Mouse (Mus musculus) adrenal gland, postnatal 10 days (tissue): ENCODE measurements around the gene Ank3. TPM values are rescaled to one million over a fixed set of nuclear protein-coding genes. Genes with fewer than 3 reads are reported as not detected.

Experiments used
- DNase-seq: peaks from one replicate; pipeline ENCODE4 v3.0.0; 2021; ENCODE audit warnings: mixed read lengths
- total RNA-seq, 2 experiments: library from RNA; stranded (reverse); gene quantifications; 2 replicates each; pipeline ENCODE4 v1.2.3; 2021

The Ank3 gene
- total RNA-seq, 2 experiments from 2014 or later = 18.5 to 31.6 TPM

DNA sequence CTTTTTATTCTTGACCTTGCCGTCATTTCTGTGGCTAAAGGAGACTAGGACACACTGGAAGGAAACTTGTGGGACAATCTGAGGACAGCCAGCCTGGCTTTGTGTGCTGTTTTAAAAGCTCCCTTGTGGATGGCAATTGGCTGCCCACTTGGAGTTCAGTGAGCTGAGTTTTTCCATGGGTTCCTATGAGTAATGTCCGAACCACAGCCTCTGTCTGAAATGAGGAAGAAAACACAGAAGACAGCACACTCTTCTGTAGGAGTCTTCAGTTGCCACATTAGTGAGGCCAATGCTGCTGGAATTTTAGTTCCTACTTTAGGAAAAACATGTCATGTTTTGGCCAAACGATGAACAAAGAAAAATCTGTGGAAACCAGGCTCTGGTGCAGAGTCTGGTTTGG is 380.7 kb downstream of the Ank3 start:
- no peak for DNase-seq

DNA sequence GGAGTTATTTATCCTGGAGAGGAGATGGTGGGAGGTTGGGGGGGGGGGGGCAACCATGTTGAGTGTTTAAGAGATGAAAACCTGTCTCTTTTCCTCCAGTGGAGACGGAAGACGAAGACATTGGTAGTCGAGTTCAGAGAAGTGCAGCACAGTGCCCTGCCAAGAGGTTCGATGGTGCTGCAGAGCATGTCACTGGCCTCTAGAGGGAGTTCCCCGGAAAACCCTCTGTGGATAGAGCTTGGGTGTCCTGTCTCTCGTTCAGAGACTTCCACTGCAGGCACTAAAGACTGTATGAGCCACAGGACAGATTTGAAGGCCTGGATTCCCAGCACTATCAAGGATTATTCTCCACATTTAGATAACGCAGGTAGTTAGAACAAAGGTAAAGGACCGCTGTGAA is 382.9 kb downstream of the Ank3 start:
- peak; percentile 73 for DNase-seq

DNA sequence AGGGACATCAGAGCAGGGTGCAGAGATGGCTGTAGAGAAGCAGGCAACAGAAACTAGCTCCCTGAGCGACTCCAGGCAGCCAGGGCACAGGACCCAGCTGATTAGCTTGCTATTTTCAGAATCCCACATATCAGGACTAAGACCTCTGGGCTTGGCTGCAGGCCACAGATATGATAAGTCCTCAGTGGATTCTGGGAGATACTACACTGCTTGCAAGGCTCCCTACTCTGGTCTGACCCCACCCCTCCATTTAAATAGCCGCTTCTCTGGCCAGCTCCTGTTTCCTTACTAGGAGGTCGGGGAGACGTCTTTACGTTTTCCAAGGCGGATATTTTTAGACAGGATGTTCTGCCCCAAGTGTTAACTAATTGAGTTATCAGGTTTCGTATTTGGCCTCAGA is 386.7 kb downstream of the Ank3 start:
- DNase-seq = no peak

DNA sequence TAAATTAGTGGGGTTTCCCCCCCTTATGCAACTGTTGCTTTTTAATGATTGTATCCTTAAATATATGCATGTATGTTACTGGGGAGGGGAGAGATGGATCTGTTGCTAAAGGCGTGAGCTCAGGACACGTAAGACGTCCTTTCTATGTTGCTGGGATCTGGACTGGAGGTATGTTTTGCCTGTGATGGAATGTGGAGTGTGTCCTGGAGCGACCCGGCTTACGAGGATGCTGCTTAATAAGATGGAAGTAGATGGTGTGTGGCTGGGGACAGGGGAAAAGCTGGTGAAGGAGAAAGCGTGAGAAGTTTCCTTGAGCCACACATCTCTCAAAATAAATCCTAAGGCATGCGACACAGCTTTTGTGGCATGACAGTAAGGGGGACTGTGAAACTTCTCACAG is 387.1 kb downstream of the Ank3 start:
- no peak for DNase-seq

DNA sequence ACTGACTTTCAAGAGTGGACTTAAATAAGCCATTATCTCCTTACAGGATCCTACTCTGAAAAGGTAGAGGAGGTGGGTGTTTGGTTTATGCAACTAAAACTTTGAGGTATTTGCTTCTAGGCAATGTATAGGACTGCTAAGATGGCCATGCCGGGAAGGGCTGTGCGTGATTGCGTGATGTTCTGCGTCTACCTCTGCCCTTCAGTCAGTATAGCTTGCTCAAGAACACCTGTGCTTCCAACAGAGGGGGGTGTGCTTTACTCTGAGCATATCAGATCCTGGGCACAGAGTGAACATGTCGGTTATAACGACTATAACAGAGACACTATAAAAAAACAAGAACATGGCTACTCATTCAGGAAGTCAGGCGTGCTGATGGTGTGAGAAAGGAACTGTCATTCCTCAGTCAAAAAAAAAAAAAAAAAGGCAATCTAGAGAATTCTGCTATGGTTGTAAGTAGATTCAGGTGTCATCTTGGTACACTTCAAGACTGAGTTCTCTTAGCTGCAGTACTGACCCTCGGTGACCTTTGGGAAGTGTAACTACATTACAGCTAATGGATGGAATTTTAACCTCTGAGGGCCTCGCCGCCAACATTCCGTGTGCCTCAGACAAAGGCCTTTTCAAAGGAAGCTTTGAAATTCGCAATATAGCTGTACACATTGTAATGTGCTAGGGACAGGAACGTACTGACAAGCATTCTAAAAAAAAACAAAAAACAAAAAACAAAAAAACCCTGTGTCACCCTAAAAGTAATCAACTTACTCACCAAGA is 387.8 kb downstream of the Ank3 start:
- no peak for DNase-seq

DNA sequence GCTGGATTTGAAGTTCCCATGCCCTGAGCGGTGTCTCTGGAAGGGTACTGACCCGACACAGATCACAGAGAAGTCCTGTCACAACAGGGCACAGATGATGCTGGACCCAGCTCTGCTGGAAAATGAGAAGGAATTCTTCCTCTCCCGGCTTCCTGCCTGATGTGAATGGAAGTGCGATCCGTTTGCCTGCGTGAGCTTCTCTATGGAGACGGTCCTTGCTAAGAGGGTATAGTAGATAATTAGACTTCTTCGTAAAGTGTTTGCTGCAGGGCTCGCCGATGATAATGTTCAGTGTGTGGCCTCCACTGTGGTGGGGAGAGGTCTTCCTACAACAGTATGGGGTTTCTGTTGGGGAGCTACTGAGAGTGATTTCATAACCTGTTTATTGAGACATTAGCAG is 388.8 kb downstream of the Ank3 start:
- no peak for DNase-seq

DNA sequence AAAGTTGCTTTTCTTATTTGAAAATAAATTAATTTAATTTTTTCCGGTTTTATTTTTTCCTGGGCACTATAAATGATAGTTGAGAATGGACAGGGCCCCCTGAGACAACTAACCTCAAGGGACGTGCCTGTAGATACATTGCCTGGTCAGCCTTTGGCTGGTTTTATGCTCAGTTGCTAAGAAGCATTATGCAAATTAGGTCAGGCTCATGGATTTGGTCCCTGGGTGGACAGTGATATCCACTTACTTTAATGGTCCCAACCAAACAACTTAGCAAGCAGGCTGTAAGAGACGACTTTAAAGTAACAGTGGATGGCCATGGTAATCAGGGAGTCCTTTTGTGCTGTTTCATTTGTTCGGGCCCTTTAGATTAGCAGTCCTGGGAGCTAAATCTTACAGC is 392.0 kb downstream of the Ank3 start:
- no peak for DNase-seq

DNA sequence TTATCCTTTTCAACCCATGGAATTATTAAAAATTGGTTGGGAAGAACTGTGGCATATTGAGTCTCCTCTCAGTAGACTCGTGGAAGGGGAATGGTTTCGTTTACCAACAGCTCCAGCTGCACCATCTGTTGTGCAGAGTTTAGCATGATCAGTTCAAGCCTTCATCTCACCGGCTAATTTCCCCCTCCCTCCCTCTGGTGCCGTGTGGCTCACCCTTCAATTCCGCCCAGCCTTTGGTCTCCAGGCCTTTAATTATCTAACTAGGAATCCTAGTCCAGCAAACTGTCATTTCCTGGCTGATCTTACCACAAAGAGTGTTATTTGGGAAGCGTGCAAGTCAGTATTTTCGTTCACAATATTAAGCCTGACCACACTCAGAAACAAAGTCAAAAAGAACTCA is 393.4 kb downstream of the Ank3 start:
- no peak for DNase-seq

DNA sequence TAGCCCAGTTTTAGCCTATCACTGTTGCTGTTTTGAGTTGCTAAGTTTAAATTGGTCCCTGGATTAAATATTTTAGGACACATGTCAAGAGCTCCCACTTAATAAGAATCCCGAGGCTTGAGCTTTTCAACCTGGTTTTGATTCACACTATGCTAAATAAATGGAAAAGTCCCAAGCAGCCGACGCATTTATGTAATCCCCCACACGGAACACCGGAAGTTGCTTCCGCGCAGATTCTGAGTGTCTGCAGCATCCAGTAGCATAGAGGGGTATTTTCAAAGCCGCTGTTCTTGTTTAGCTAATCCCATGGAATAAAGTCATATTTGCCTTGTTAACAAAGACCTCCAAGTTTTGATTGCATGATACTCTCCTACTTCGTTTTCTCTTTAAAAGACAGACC is 393.8 kb downstream of the Ank3 start:
- DNase-seq = no peak

DNA sequence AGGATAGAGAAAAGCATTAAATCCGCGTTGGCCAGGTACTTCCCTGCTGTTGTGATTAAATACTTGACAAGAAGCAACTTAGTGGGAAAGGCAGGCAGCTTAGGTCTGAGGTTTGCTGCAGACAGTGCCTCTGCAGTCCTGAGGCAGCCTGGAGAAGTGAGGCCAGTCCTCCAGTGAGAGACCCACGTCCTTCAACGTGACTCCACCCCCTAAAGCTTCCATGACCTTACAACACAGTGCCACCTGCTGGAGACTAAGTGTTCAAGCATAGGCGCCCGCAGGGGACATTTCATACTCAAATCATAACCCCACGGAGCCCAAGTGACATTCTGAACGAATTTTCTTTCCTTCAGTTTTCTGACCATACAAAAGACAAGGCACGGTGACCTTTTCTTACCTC is 394.5 kb downstream of the Ank3 start:
- DNase-seq = peak; percentile 70

DNA sequence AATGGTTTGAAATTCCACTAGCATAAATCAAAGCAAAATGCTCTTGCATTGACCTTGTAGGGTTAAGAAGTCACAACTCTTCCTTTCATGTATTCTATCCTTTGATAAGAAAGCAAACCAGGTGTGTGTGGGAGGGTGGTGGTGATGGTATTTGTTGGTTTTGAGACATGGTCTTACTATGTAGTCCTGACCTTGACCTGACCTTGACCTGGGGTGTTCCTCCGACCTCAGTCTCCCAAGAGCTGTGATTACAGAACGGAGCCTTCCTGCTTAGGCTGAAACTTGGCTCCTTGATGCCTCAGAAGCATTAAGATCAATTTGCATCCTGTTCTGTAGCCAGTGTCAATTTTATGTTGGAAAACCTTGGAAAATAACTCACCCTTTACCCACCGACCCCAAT is 397.1 kb downstream of the Ank3 start:
- no peak for DNase-seq

DNA sequence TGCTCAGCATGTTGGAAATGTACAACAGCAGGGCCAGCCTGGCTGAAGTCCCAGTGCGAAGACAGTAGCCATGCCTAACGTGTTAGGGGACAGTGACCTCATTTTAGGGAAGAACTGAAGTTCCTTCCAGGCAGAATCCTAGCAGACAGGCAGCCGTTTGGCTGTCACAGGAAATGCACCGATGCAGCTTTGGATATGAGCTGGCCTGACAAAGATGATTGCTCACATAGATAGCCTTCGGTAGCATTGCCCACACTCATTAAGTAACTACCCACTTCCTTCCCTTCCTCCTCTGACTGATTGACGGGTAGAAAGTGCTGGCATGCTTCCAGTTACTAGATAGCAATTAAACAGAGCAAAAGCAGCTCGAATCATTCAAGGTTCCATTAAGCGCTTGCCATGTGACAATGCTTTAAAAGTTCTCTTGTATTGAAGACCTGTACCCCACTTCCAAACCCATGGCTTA is 397.9 kb downstream of the Ank3 start:
- DNase-seq = no peak

DNA sequence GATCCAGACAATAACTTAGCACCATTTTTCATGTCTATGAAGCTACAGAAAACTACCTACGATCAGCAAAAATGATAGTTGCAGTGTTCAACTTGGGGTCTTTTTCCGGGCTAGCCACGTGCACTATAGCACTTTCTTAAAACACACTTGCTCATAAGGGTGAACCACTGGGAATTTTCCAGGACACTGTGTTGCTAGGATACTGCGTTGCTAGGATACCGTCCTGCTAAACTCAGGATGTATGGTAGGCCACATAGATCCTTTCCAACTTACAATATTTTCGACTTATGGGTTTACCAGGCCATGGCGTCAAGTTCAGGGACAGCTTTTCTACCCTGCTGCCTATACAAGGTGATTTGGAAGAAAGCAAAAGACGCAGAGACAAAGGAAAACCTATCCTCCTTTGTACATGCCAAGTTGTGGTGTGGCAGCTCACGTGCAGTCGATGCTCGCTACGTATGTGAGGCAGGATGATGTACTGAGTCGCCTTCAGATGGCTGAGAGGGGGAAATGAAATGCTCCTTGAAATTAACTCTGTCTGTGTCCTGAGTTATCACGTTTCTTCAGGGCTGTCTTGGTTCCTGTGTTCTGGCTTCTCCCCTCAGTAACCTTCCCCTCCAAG is 404.7 kb downstream of the Ank3 start:
- DNase-seq = no peak

DNA sequence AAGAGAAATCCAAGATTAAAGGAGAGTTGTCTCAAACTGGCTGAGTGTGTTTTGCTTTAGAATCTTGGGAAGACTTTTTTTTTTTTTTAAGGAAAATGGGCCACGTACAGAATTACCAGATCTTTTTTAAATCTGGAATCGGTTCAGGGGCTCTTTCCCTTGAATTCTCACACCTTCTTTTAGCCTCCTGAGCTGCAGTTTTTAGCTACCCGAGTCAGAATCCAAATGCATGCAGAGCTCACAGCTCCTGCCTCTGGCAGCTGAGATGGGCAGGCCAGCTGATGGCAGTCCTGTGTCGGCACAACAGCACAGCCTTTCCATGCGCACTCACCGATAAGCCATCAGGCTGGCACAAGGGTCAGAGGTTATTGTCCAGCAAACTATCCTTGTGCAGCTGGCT is 406.0 kb downstream of the Ank3 start:
- no peak for DNase-seq

DNA sequence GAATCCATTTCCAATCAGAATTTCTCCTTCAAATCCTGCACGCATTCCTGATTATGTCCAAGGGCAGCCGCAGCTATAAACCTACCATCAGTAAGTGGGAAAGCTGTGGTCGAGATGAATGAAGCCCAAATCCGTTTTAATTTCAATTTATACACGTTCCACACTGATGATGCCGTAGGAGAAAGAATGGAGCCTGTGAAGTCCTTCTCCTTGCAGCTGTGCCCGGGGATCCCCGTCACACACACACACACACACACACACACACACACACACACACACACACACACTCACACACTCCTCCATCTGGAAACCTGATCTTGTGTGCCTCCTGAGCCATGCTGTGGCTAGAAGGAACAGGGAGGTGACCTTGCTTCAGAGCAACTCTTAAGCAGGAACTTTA is 412.2 kb downstream of the Ank3 start:
- no peak for DNase-seq

DNA sequence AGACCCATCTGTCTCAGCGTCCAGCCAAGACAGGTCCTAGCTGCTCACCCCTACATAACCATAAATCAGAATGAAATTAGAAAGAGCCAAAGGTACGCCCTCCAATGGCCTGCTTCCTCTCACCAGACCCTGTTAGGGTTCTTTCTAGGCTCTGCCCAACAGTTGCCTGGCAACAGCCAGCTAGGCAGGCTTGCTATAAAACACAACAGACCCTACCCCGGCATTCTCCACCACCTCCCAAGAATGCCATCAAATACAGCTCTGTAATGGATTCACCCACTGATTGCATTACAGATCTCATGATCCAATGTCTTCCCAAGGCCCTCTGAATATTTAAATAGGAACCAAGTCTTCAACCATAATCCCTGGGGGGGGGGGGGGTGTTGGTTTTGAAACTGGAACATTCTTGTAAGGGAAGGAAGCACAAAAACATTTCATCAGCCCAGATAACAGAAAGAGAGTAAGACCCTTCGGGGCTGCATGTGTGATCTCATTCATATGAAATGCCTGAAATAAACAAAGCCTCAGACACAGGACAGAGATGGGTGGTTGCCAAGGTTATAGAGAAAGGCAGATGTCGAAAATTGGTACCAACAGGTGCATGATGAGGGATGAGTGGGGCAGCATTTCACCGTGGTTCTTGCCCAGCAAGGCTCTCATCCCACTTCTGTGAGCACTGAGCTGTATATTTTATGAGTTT is 415.4 kb downstream of the Ank3 start:
- no peak for DNase-seq

DNA sequence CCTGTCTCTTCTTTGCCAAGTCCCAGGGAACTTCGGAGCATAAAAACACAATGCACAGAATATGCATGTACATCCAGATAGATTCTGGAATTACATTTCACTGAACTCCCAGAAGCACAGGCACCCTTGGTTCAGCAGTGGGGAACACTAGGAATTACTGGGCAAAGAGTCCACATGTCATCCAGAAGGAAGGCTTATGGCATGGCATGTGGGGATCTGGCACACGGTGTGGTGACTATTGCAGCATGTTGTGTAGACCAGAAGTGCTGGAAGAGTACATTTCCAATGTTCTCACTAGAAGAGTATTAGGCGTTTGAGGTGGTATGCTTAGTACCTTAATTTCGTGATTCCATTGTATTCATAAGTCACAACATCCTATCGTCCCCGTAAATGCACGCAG is 422.7 kb downstream of the Ank3 start:
- DNase-seq = no peak

DNA sequence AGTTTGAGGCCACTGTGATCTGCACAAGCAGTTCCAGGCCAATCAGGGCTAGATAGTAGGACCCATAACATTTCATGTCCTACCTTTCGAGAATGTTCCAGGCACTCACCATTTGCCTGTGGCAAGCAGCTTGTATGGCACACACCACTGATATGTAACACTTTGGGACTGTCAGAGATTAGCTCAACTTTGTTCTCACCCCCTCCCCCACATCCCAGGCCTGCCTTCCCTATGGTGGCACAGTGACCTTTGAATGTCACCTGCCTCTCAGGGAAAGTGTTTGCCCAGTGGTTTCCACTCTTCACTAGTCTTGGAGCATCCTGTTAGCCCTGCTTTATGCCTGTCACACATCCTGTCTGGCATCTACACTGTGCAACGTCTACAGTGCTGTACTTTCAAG is 430.2 kb downstream of the Ank3 start:
- DNase-seq = no peak

DNA sequence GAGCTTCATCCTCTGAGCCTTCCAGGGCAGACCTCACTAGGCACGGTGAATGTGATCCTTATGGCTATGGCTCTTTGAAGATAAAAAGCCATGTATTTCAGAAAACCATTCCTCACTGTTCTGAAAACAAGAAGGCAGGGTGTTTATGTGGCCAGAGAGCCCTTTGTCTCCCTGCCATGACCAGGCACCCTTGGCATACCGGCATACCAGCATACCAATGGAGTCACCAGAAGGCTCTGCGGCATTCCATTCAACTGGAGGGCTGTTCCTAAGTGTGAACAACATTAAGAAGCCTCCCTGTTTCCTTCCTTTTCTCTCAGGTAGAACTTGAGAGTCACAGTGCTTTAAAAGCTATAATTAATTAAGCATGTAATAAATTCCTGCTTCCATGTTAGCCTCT is 430.7 kb downstream of the Ank3 start:
- DNase-seq = no peak

DNA sequence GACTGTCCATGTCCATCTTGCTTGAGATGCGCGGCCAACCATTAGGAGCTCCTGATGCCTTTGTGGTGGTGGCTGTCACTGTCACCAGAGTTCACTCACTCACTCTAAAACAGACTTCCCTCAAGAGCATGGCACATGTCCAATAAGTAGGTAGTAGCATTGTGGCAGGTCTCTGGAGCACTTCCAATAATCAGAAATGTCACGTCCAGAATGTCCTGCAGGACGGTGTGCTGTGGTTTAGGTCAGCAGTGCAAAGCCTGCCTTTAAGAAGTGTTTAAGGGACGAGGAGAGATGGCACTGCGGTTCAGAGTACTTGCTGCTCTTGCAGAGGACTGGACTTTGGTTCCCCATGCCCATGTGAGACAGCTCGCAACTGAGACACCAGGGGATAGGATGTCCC is 433.0 kb downstream of the Ank3 start:
- DNase-seq = no peak

DNA sequence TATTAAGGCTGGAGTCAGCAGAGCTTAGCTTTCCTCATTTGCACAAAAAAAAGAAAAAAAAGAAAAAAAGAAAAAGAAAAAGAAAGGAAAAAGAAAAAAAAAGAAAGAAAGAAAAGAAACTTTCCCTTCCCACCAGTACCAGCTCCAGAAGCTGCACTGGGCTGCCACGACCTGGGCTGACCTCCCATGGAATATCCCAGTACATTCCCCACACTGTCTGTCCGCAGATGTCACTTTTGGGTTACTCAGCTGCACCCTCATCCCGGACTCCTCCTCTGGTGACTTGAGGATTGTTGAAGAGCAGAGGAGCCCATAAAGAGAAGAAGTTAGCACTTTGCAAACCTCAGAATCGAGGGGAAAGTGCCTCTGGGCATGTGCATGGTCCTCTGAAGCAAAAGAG is 433.7 kb downstream of the Ank3 start:
- DNase-seq = no peak

DNA sequence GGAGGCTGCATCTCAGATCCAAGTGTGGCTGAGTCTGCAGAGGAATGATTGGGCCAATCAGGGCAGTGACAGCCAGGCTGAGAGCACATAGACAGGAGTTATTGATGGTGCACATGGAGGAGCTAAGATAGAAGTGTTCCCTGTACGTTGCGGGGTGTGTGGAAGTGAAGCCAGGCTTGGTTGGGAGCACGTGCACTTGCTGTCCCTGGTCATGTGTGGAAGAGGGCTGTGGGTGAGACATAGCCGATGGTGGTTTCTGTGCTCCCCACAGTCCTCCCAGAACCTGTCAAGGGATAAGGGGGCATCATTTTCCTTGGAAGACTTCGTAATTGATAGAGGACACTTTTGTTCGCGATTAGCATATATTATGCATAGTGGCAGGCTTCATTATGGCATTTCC is 434.2 kb downstream of the Ank3 start:
- no peak for DNase-seq

DNA sequence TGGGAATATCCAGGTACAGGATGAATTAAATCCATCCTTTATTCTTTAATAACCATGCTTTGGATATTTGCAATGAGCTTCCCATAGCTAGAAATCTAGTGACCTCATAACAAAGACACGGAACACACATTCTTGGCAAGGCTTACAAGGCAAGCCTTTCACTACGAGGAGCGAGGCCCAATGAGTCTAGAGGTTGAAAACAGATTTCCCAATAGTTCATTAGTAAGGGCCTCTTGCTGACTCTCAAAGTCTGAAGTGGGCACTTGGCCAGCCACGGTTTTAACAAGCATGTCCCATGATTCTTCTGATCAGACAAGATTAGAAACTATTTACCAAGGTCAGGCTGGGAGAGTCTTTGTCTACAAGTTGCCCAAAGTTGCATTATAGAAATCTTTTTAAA is 436.1 kb downstream of the Ank3 start:
- DNase-seq = peak; percentile 78

DNA sequence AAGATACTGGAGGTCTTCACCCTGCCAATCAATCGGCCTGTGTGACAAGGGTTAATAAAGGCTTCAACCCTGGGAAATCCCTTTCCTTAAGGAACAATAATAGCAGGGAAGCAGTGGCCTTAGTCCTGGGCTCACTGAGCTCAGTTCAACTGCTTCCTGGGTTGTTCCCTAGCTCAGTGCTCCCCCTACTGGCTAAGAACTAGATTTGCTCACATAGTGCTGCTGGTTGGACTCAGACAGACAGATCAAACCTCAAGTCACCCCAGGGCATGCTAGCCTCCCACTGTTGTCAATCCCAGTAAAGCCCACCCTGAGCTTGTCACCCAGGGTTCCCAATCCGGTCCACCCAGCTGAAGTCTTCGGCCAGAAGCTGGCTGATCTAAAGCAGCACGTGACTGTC is 447.2 kb downstream of the Ank3 start:
- DNase-seq = peak; percentile 62
